Mouse (Mus musculus) CH12.LX (cell line): ENCODE results near the gene Nrg3. TPM values are rescaled to one million over a fixed set of nuclear protein-coding genes. Genes with fewer than 3 reads are reported as not detected.

ENCODE experiments used
- DNase-seq: peaks from one replicate; pipeline ENCODE4 v3.0.0-alpha.2; 2013; ENCODE audit errors: extremely low read depth
- H3K27ac ChIP-seq: 2 replicates; pipeline ENCODE4 v1.5.1; 2012; ENCODE audit warnings: low read depth, mild to moderate bottlenecking, control low read depth, moderate library complexity; ENCODE audit not compliant: insufficient read depth
- H3K27me3 ChIP-seq: replicated peaks from 2 replicates; pipeline ENCODE3; 2012; ENCODE audit warnings: inconsistent platforms
- H3K36me3 ChIP-seq, 2 experiments: replicated peaks in 1 of 2; 2 replicates each; pipeline versions ENCODE3 to v1.6.1; 2012; ENCODE audit warnings: inconsistent platforms in 1 of 2, low read length in 1 of 2, mild to moderate bottlenecking in 1 of 2, mixed read lengths in 1 of 2, moderate library complexity in 1 of 2; ENCODE audit not compliant: control insufficient read depth in 1 of 2, insufficient read depth in 1 of 2
- H3K4me1 ChIP-seq, 2 experiments: 2 replicates each; pipeline ENCODE4 v1.6.1; 2012; ENCODE audit warnings: inconsistent platforms in 1 of 2, moderate library complexity in 1 of 2; ENCODE audit not compliant: insufficient read depth in 2 of 2, control insufficient read depth in 1 of 2
- H3K4me2 ChIP-seq: 2 replicates; pipeline ENCODE4 v1.6.1; 2012; ENCODE audit warnings: low read depth, mild to moderate bottlenecking, control low read depth; ENCODE audit not compliant: poor library complexity, insufficient read depth, severe bottlenecking
- H3K4me3 ChIP-seq, 3 experiments: fragments of 150-350 bp in 1 of 3; sonication (generic) in 1 of 3; replicated peaks in 1 of 3; 2 replicates each; pipeline versions ENCODE3 to v1.5.1; 2011 to 2012; ENCODE audit warnings: low read depth in 2 of 3, low read length in 2 of 3, mild to moderate bottlenecking in 2 of 3, moderate library complexity in 2 of 3, control low read depth in 1 of 3, improper control_type of control experiment in 1 of 3, inconsistent platforms in 1 of 3, mixed read lengths in 1 of 3; ENCODE audit not compliant: poor library complexity in 1 of 3
- H3K79me2 ChIP-seq: replicated peaks from 2 replicates; pipeline ENCODE4 v1.6.1; 2012; ENCODE audit warnings: mild to moderate bottlenecking, moderate library complexity; ENCODE audit not compliant: control insufficient read depth, poor library complexity, insufficient read depth, severe bottlenecking; ENCODE audit errors: extremely low read depth
- H3K9ac ChIP-seq: 2 replicates; pipeline ENCODE4 v1.6.1; 2012; ENCODE audit warnings: low read depth, mild to moderate bottlenecking, control low read depth, moderate library complexity; ENCODE audit not compliant: insufficient read depth
- H3K9me3 ChIP-seq: replicated peaks from 2 replicates; pipeline ENCODE3; 2012; ENCODE audit warnings: low read length, inconsistent platforms, mixed read lengths
- BHLHE40 ChIP-seq: IDR thresholded peaks from 2 replicates; pipeline ENCODE4 v1.6.1; 2011; ENCODE audit warnings: mild to moderate bottlenecking, low read depth, low read length, improper control_type of control experiment
- CHD2 ChIP-seq: IDR thresholded peaks from 2 replicates; pipeline ENCODE4 v1.6.1; 2011; ENCODE audit warnings: low read length, improper control_type of control experiment
- CTCF ChIP-seq, 2 experiments: IDR thresholded peaks in 1 of 2; conservative IDR thresholded peaks in 1 of 2; 2 replicates each; pipeline ENCODE4 v1.5.1; 2011 to 2012; ENCODE audit warnings: low read depth in 2 of 2, low read length in 2 of 2, improper control_type of control experiment in 1 of 2, inconsistent platforms in 1 of 2, mild to moderate bottlenecking in 1 of 2, moderate library complexity in 1 of 2
- E2F4 ChIP-seq: IDR thresholded peaks from 2 replicates; pipeline ENCODE4 v1.6.1; 2011; ENCODE audit warnings: low read depth, low read length, improper control_type of control experiment; ENCODE audit not compliant: insufficient replicate concordance
- EP300 ChIP-seq: IDR thresholded peaks from 2 replicates; pipeline ENCODE4 v1.6.1; 2011; ENCODE audit warnings: low read length, improper control_type of control experiment
- JUND ChIP-seq: conservative IDR thresholded peaks from 2 replicates; pipeline ENCODE4 v1.6.1; 2011; ENCODE audit warnings: low read depth, low read length, improper control_type of control experiment
- MXI1 ChIP-seq: IDR thresholded peaks from 2 replicates; pipeline ENCODE4 v1.6.1; 2011; ENCODE audit warnings: mild to moderate bottlenecking, low read depth, low read length, improper control_type of control experiment
- MYC ChIP-seq: IDR thresholded peaks from 2 replicates; pipeline ENCODE4 v1.6.1; 2011; ENCODE audit warnings: low read depth, mild to moderate bottlenecking, improper control_type of control experiment, low read length
- NELFE ChIP-seq: IDR thresholded peaks from 2 replicates; pipeline ENCODE4 v1.6.1; 2011; ENCODE audit warnings: low read depth, low read length, improper control_type of control experiment
- PAX5 ChIP-seq: IDR thresholded peaks from 2 replicates; pipeline ENCODE4 v1.6.1; 2012; ENCODE audit warnings: low read length, inconsistent platforms, mixed read lengths
- POLR2AphosphoS2 ChIP-seq: IDR thresholded peaks from 2 replicates; pipeline ENCODE4 v1.6.1; 2011; ENCODE audit warnings: low read depth, low read length, improper control_type of control experiment
- RAD21 ChIP-seq: IDR thresholded peaks from 2 replicates; pipeline ENCODE4 v1.6.1; 2011; ENCODE audit warnings: low read depth, mild to moderate bottlenecking, low read length, improper control_type of control experiment, moderate library complexity
- RCOR1 ChIP-seq: conservative IDR thresholded peaks from 2 replicates; pipeline ENCODE4 v1.6.1; 2012; ENCODE audit warnings: low read depth, mild to moderate bottlenecking, inconsistent platforms, low read length, improper control_type of control experiment
- SMC3 ChIP-seq: IDR thresholded peaks from 2 replicates; pipeline ENCODE4 v1.6.1; 2011; ENCODE audit warnings: low read depth, low read length, improper control_type of control experiment
- TCF12 ChIP-seq: IDR thresholded peaks from 2 replicates; pipeline ENCODE4 v1.6.1; 2014; ENCODE audit warnings: low read depth, mild to moderate bottlenecking, inconsistent platforms, low read length, improper control_type of control experiment
- UBTF ChIP-seq: IDR thresholded peaks from 2 replicates; pipeline ENCODE4 v1.6.1; 2012; ENCODE audit warnings: low read depth, mild to moderate bottlenecking, inconsistent platforms, low read length, improper control_type of control experiment, moderate library complexity
- ZC3H11A ChIP-seq: IDR thresholded peaks from 2 replicates; pipeline ENCODE4 v1.6.1; 2012; ENCODE audit warnings: low read depth, mild to moderate bottlenecking, inconsistent platforms, low read length, improper control_type of control experiment
- ZKSCAN1 ChIP-seq: IDR thresholded peaks from 2 replicates; pipeline ENCODE4 v1.6.1; 2012; ENCODE audit warnings: low read depth, inconsistent platforms, low read length, improper control_type of control experiment, borderline replicate concordance
- ZMIZ1 ChIP-seq: IDR thresholded peaks from 2 replicates; pipeline ENCODE4 v1.6.1; 2012; ENCODE audit warnings: low read depth, mild to moderate bottlenecking, inconsistent platforms, low read length, improper control_type of control experiment
- ZNF384 ChIP-seq: IDR thresholded peaks from 2 replicates; pipeline ENCODE4 v1.6.1; 2012; ENCODE audit warnings: low read depth, low read length, improper control_type of control experiment, inconsistent platforms
- dilution Hi-C: fragments of 300-500 bp; cut with MboI; formaldehyde crosslinking; loops from 2 replicates; pipeline ENCODE4 v1.14.3; 2020; ENCODE audit warnings: low sequenced_read_pairs; ENCODE audit not compliant: extremely low pct_unique_long_range_greater_than_20kb, extremely low pct_ligation_motif_present
- in situ Hi-C: fragments of 300-500 bp; cut with MboI; formaldehyde crosslinking; loops from 3 replicates; pipeline ENCODE4 v1.14.3; 2019; ENCODE audit warnings: low sequenced_read_pairs, low pct_ligation_motif_present, low pct_unique_long_range_greater_than_20kb, mixed read lengths
- polyA plus RNA-seq: library from polyadenylated mRNA; unstranded; fragments of >175 nt; gene quantifications from 2 replicates; pipeline ENCODE4 v1.2.1, GENCODE M21; 2012; ENCODE audit warnings: low read depth; ENCODE audit not compliant: insufficient read length
- total RNA-seq, 2 experiments: library from RNA; depleted of rRNA; stranded (reverse); fragments of 300-350 nt in 1 of 2; fragments of >200 nt in 1 of 2; gene quantifications; 2 replicates each; pipeline ENCODE4 v1.2.3; 2012 to 2014

Gene Nrg3
- total and polyA plus RNA-seq, 3 experiments = not detected

GRCm38 (mm10) chr14:38937481-38937880 is 535.4 kb downstream of the Nrg3 start:
- Histone ChIP-seq H3K4me1 (no peaks in the 10 kb centered on the region), H3K27ac (no peak overlapping the region), H3K4me2 (no peak overlapping the region), H3K4me3 (no peak overlapping the region), H3K9ac (no peak overlapping the region), H3K79me2 (no peaks in the 10 kb centered on the region), H3K9me3 (peaks cover 16% of the 10 kb centered on the region), H3K27me3 (no peaks in the 10 kb centered on the region), H3K36me3 (no peaks in the 10 kb centered on the region)
- DNase-seq = no peak
- in situ Hi-C loops = no loop called here
- dilution Hi-C loops = no loop called here
- TF ChIP-seq MXI1 (no peak), RCOR1 (no peak), CHD2 (no peak), ZNF384 (no peak), ZKSCAN1 (no peak), EP300 (no peak), POLR2AphosphoS2 (no peak), NELFE (no peak), ZC3H11A (no peak), RAD21 (no peak), BHLHE40 (no peak), TCF12 (no peak), UBTF (no peak), MYC (no peak), PAX5 (no peak), E2F4 (no peak), SMC3 (no peak), CTCF (conservative IDR thresholded peaks at IDR 0.05 in 1 of 2, IDR thresholded peaks at IDR 0.05 in 1 of 2; ENCODE audit: low read depth in 2 of 2, low read length in 2 of 2) (no peak)

GRCm38 (mm10) chr14:38936483-38937054 is 536.3 kb downstream of the Nrg3 start:
- H3K4me1 ChIP-seq = no peaks in the 10 kb centered on the region
- dilution Hi-C loops (no loop called here), in situ Hi-C loops (no loop called here)
- H3K79me2 ChIP-seq = no peaks in the 10 kb centered on the region
- TF ChIP-seq ZMIZ1 (no peak), JUND (no peak), EP300 (no peak), ZC3H11A (no peak), PAX5 (no peak)
- no peak overlapping the region for H3K27ac ChIP-seq
- H3K4me2 ChIP-seq = no peak overlapping the region
- no peaks in the 10 kb centered on the region for H3K27me3 ChIP-seq
- no peak overlapping the region for H3K9ac ChIP-seq
- no peak for DNase-seq
- H3K4me3 ChIP-seq = no peak overlapping the region
- H3K36me3 ChIP-seq = no peaks in the 10 kb centered on the region
- peaks cover 17% of the 10 kb centered on the region for H3K9me3 ChIP-seq
